Mouse (Mus musculus): ENCODE data around the gene Enc1. TPM values are rescaled to one million over a fixed set of nuclear protein-coding genes. Genes with fewer than 3 reads are reported as not detected.

The Enc1 gene
- polyA plus RNA-seq, 1 experiment, result 6.5 TPM

DNA sequence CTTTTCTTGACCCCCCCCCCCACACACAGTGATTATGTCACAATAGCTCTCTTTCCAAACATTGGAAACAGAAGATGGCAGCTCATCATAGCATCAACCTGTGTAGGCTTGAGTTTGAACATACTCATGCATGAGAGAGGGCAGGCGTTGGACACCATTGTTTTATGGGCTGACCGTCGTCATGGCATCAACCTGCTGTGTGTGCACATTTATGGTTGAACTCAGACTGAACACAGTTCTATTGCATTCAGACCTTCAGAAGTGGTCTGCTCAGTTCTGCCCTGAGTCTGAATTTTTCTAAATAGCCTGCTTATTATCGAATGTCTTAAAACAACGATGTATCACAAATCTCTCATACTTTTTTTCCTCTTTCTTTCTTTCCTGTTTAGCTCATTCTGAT, 9.2 kb downstream of the Enc1 start:
- WGBS, result 89% methylated on average over 5 of the region's 5 CpGs
- Histone ChIP-seq H3K4me1 (ENCODE audit: control insufficient read depth, insufficient read depth, low read length) (no peaks in the 10 kb centered on the region; the same call in 1 of the 2 replicates), H3K27ac (ENCODE audit: control insufficient read depth, insufficient read depth, low read depth, low read length, poor library complexity) (no peak overlapping the region), H3K4me3 (replicated peaks; ENCODE audit: control insufficient read depth, low read depth, low read length) (no peak overlapping the region)
- TF ChIP-seq POLR2A (IDR thresholded peaks at IDR 0.05; ENCODE audit: borderline replicate concordance, control insufficient read depth, low read depth, low read length) (no peak), CTCF (IDR thresholded peaks at IDR 0.05; ENCODE audit: control insufficient read depth, insufficient read depth, low read length) (no peak)

DNA sequence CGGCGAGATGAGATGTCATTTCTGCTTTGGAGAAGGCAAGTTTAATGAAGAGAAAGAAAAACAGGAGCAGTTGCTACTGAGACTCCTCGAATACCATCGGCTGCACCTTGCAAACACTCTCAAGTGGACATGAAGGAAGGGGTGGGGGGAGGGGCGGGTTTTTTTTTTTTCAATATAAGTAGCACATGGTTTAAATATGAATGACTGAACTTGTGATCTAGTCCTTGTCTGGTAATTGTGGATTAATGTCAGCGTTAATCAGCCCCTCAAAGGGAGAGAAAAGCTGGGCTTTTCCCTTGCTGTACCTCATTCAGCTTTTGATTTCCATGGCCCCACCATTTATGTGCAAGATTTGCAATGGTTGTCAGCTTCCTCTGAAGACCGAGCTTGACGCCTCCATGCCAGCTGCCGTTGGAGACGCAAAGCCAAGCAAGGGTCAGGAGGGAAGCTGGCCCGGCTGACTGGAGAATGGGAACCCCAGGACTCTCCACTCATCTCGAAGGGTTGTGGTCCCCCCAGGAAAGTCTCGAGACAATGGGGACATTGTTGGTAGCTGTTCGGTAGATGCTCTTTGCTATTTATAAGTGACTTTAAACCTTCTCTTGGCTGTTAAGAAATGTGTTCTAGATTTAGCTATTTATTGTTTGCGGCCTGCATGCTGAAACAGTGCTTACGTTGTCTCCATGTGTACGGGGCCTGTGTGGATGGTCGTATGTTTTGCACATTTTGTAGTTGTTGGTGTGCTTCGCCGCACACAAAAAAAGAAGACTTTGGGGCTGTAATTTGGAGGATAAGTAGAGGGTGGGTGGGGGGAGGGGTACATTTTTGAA, 9.9 kb downstream of the Enc1 start:
- H3K27ac ChIP-seq (ENCODE audit: control insufficient read depth, insufficient read depth, low read depth, low read length, poor library complexity), result no peak overlapping the region
- WGBS, result 87% methylated on average over 20 of the region's 20 CpGs
- TF ChIP-seq CTCF (IDR thresholded peaks at IDR 0.05; ENCODE audit: control insufficient read depth, insufficient read depth, low read length) (no peak), POLR2A (IDR thresholded peaks at IDR 0.05; ENCODE audit: borderline replicate concordance, control insufficient read depth, low read depth, low read length) (no peak)
- H3K4me1 ChIP-seq (ENCODE audit: control insufficient read depth, insufficient read depth, low read length), result no peaks in the 10 kb centered on the region; the same call in 1 of the 2 replicates
- no peak overlapping the region for H3K4me3 ChIP-seq (replicated peaks; ENCODE audit: control insufficient read depth, low read depth, low read length)

DNA sequence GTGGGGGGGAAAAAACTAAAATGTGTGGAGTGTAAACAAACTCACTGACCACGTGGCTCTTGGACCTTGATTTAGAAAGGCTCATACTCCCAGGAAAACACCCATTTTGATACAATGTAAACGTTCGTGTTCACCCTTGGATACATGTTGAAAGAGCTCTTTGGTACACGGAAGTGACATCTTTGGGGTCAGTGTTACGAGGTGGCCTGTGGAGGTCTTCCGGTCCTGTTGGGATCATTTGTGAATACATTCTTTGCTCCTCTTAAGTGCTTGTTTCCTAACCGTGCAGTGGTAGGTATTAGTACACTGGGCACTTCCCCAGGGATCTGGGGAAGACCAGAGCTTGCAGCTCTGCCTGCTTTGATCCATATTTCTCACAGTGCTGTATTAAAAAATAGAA, 10.8 kb downstream of the Enc1 start:
- no peak for TF ChIP-seq CTCF (IDR thresholded peaks at IDR 0.05; ENCODE audit: control insufficient read depth, insufficient read depth, low read length)
- TF ChIP-seq POLR2A (IDR thresholded peaks at IDR 0.05; ENCODE audit: borderline replicate concordance, control insufficient read depth, low read depth, low read length), result no peak

DNA sequence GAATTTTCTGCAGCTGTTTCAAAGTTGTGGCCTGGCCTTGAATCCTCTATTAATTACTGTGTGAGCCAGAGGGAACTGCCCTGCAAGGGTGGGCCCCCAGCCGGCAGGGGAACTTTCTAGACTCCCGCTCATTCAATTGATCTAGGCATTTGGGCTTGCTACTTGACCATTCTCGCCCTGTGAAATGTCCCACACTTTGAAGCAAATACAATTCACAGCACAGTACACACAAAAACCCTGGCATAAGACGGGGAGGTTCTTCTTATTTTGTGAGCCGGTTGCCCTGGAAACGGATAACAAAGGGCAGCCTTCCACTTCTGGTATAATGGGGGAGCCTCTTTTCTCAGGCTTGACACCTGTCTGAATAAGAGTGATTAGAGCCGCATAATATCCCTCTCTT, 11.6 kb downstream of the Enc1 start:
- WGBS, result 90% methylated on average over 7 of the region's 7 CpGs
- H3K4me3 ChIP-seq (replicated peaks; ENCODE audit: control insufficient read depth, low read depth, low read length), result no peak overlapping the region
- H3K4me1 ChIP-seq (ENCODE audit: control insufficient read depth, insufficient read depth, low read length), result no peaks in the 10 kb centered on the region; the same call in 1 of the 2 replicates
- no peak overlapping the region for H3K27ac ChIP-seq (ENCODE audit: control insufficient read depth, insufficient read depth, low read depth, low read length, poor library complexity)
- TF ChIP-seq POLR2A (IDR thresholded peaks at IDR 0.05; ENCODE audit: borderline replicate concordance, control insufficient read depth, low read depth, low read length) (no peak), CTCF (IDR thresholded peaks at IDR 0.05; ENCODE audit: control insufficient read depth, insufficient read depth, low read length) (no peak)

More for the DNA sequence above, 10.8 kb downstream of the Enc1 start:
- Histone ChIP-seq H3K27ac (ENCODE audit: control insufficient read depth, insufficient read depth, low read depth, low read length, poor library complexity) (no peak overlapping the region), H3K4me1 (ENCODE audit: control insufficient read depth, insufficient read depth, low read length) (no peaks in the 10 kb centered on the region; the same call in 1 of the 2 replicates), H3K4me3 (replicated peaks; ENCODE audit: control insufficient read depth, low read depth, low read length) (no peak overlapping the region)
- WGBS, result 82% methylated on average over 7 of the region's 7 CpGs

DNA sequence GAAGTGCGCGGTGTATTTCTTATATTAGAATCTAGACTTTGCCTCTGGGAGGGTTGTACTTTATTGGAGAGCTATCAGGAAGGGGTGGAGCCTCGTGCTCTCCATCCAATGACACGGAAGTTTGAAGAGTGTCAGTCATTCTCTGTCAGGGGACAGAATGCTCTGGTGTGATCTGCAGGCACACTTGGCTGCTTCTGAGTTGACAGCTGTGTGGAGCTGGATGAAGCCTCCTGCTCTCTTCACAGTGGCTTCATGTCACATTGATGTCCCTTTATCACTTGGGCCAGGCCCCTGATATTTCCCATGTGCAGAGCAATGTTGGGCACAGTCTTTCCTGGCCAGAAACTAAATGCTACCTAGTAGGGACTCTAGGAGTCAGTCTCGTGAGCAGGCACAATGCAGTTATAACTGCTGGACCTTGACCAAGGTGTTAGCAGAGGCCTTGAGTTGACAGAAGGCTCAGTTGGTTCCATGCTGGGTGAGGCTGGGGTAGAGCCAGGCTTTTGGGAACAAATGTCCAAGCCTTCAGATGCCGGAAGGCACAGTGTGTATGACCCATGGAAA, 12.6 kb downstream of the Enc1 start:
- Histone ChIP-seq H3K4me3 (replicated peaks; ENCODE audit: control insufficient read depth, low read depth, low read length) (no peak overlapping the region), H3K4me1 (ENCODE audit: control insufficient read depth, insufficient read depth, low read length) (no peaks in the 10 kb centered on the region; the same call in 1 of the 2 replicates), H3K27ac (ENCODE audit: control insufficient read depth, insufficient read depth, low read depth, low read length, poor library complexity) (no peak overlapping the region)
- TF ChIP-seq CTCF (IDR thresholded peaks at IDR 0.05; ENCODE audit: control insufficient read depth, insufficient read depth, low read length), result no peak
- no peak for TF ChIP-seq POLR2A (IDR thresholded peaks at IDR 0.05; ENCODE audit: borderline replicate concordance, control insufficient read depth, low read depth, low read length)
- WGBS, result 79% methylated on average over 6 of the region's 6 CpGs

DNA sequence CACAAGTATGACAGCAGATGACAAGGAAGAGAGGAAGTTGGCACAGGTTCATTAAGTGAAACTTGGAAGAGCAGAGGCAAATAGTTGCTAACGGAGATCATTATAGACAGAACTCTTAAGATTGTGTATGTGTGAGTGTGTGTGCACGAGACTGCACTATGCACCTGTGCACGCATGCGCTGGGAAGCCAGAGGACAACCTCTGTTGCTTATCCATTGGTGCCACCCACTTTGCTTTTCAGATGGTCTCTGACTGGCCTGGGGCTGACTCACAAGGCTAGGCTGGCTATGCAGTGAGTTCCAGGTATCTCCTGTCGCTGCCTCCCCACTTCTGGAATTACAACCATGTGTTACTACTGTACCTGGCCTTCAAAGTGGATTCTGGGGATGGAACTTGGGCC, 13.1 kb downstream of the Enc1 start:
- Histone ChIP-seq H3K4me1 (ENCODE audit: control insufficient read depth, insufficient read depth, low read length) (no peaks in the 10 kb centered on the region; the same call in 1 of the 2 replicates), H3K27ac (ENCODE audit: control insufficient read depth, insufficient read depth, low read depth, low read length, poor library complexity) (no peak overlapping the region), H3K4me3 (replicated peaks; ENCODE audit: control insufficient read depth, low read depth, low read length) (no peak overlapping the region)
- TF ChIP-seq CTCF (IDR thresholded peaks at IDR 0.05; ENCODE audit: control insufficient read depth, insufficient read depth, low read length) (no peak), POLR2A (IDR thresholded peaks at IDR 0.05; ENCODE audit: borderline replicate concordance, control insufficient read depth, low read depth, low read length) (no peak)
- WGBS, result 84% methylated on average over 5 of the region's 5 CpGs

DNA sequence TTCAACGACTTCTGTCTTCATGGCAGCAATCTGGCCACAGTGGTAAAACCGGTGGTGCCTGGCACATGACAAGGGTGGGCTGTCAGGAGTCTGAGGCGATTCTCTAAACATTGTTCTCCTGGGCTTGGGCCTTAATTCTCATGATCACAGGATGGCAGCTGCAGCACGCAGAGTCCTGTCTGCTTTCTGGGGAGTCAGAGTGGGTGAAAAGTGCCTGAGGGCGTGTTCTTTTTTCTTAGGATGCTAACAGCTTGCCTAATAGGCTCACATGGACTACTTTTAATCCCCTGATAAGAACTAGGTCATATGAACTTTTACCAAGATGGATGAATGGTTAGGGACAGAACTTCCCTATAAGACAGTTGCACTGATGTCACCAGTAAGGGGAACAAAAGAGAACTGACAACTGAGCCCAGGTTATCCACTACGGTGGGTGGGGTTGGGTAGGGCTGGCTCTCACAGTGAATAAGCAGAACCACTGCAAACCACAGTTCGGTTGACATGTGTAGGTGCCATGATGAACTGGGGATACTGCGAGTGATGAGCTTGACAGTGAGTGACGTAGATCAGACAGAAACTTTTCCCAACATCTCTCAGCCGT, 13.8 kb downstream of the Enc1 start:
- Histone ChIP-seq H3K27ac (ENCODE audit: control insufficient read depth, insufficient read depth, low read depth, low read length, poor library complexity) (no peak overlapping the region), H3K4me3 (replicated peaks; ENCODE audit: control insufficient read depth, low read depth, low read length) (no peak overlapping the region), H3K4me1 (ENCODE audit: control insufficient read depth, insufficient read depth, low read length) (no peaks in the 10 kb centered on the region; the same call in 1 of the 2 replicates)
- TF ChIP-seq CTCF (IDR thresholded peaks at IDR 0.05; ENCODE audit: control insufficient read depth, insufficient read depth, low read length), result no peak
- no peak for TF ChIP-seq POLR2A (IDR thresholded peaks at IDR 0.05; ENCODE audit: borderline replicate concordance, control insufficient read depth, low read depth, low read length)
- WGBS, result 64% methylated on average over 10 of the region's 10 CpGs

Measured in bone marrow, adult 2 months (tissue).